Mouse (Mus musculus) lung, postnatal 0 days (tissue): ENCODE measurements at regions not wholly inside any gene's neighbourhood (a gene's known extent, or its start where the extent isn't known, plus 50 kb on each side); places are given as distances from the start of the nearest gene placed in this dataset.

ENCODE experiments used
- CTCF ChIP-seq: IDR thresholded peaks from 2 replicates; pipeline ENCODE4 v1.5.1; 2016; ENCODE audit warnings: antibody characterized with exemption, mild to moderate bottlenecking
- EP300 ChIP-seq: IDR thresholded peaks from 2 replicates; pipeline ENCODE4 v1.6.1; 2016; ENCODE audit warnings: antibody characterized with exemption, mild to moderate bottlenecking, control low read depth

DNA sequence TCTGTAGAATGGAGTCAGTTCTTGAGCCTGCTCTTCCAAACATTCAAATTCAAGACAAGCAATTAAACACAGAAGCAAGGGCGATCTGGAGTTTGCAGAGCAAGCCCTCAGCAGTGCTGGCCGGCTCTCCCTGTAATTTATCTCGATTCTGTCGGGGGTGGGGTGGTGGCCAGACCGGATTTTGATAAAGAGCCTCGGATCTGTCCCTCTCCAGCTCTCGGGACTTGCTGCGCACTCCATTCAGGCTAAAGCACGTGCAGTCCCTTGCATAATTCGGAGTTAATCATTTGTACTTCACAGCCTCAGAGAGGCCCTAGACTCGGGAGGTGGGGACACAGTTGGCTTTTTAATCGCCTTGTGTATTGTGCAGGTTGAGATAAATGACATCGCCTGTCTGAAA, 145.6 kb upstream of the Zfp507 start:
- TF ChIP-seq CTCF (no peak), EP300 (peak; percentile 73)
